Mouse (Mus musculus) hindbrain, embryonic 12.5 days (tissue): ENCODE measurements around the gene Cops3. TPM values are rescaled to one million over a fixed set of nuclear protein-coding genes. Genes with fewer than 3 reads are reported as not detected.

Experiments used
- ATAC-seq: fragments of 200-750 bp; cut with Nextera tagmentation; 2 replicates; pipeline ENCODE4 v1.8.0; 2017; ENCODE audit warnings: moderate TSS enrichment; ENCODE audit not compliant: low FRiP score
- H3K27ac ChIP-seq: fragments of 300-500 bp; sonication (generic); 2 replicates; pipeline ENCODE4 v1.5.1; 2016; ENCODE audit warnings: mild to moderate bottlenecking
- H3K27me3 ChIP-seq: fragments of 300-500 bp; sonication (generic); 2 replicates; pipeline ENCODE4 v1.6.1; 2016; ENCODE audit warnings: mild to moderate bottlenecking
- H3K36me3 ChIP-seq: fragments of 300-500 bp; sonication (generic); 2 replicates; pipeline ENCODE4 v1.6.1; 2016; ENCODE audit warnings: mild to moderate bottlenecking
- H3K4me1 ChIP-seq: fragments of 300-500 bp; sonication (generic); 2 replicates; pipeline ENCODE4 v1.6.1; 2016
- H3K4me2 ChIP-seq: fragments of 300-500 bp; sonication (generic); replicated peaks from 2 replicates; pipeline ENCODE4 v1.6.1; 2016; ENCODE audit warnings: mild to moderate bottlenecking
- H3K4me3 ChIP-seq: fragments of 300-500 bp; sonication (generic); 2 replicates; pipeline ENCODE4 v1.5.1; 2016; ENCODE audit warnings: mild to moderate bottlenecking
- H3K9ac ChIP-seq: fragments of 300-500 bp; sonication (generic); 2 replicates; pipeline ENCODE4 v1.6.1; 2016; ENCODE audit warnings: mild to moderate bottlenecking, moderate library complexity
- H3K9me3 ChIP-seq: fragments of 300-500 bp; sonication (generic); replicated peaks from 2 replicates; pipeline ENCODE4 v1.6.1; 2016; ENCODE audit warnings: mild to moderate bottlenecking
- WGBS: fragments of 180-500 bp; shearing (Covaris S2); methylation state at CpG from one replicate; pipeline ENCODE4 v1.1.7; 2016; 5-methylcytosine and 5-hydroxymethylcytosine counted together
- polyA plus RNA-seq: library from polyadenylated mRNA; unstranded; fragments of >200 nt; fragmentation: Nextera tagmentation; extraction: Ambion mirVana; gene quantifications from 2 replicates; pipeline ENCODE4 v1.2.1, GENCODE M21; 2016

Gene Cops3
- polyA plus RNA-seq, 1 experiment from 2014 or later: 207 TPM

GRCm38 (mm10) chr11:59770753-59771152 lies 68.9 kb downstream of the Cops3 start:
- Histone ChIP-seq H3K9ac (no peak overlapping the region), H3K27me3 (no peaks in the 10 kb centered on the region), H3K36me3 (peaks cover 95% of the 10 kb centered on the region), H3K4me3 (no peak overlapping the region), H3K4me1 (no peaks in the 10 kb centered on the region), H3K4me2 (no peak overlapping the region), H3K27ac (no peak overlapping the region), H3K9me3 (no peaks in the 10 kb centered on the region)
- 89% methylated on average over 7 of the region's 7 CpGs for WGBS
- ATAC-seq: no peak

DNA sequence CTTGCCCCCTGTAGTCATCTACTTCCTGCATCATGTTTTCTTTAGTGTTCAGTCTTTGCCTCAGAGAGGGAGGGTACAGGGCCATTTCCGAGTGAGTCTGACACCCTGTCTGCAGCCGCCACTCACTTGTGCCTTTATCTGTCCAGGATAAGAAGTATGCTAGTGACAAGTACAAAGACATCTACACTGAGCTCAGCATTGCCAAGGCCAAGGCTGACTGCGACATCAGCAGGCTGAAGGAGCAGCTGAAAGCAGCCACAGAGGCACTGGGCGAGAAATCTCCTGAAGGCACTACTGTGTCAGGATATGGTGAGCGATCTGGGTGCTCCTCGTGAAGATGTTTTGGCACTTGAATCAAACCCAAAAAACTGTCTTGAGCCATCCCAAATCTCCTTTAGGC lies 69.9 kb downstream of the Cops3 start:
- no peak for ATAC-seq
- no peak overlapping the region for H3K4me2 ChIP-seq
- no peak overlapping the region for H3K4me3 ChIP-seq
- H3K9ac ChIP-seq: no peak overlapping the region
- peaks cover 96% of the 10 kb centered on the region for H3K36me3 ChIP-seq
- H3K4me1 ChIP-seq: no peaks in the 10 kb centered on the region
- no peaks in the 10 kb centered on the region for H3K27me3 ChIP-seq
- WGBS: 90% methylated on average over 6 of the region's 6 CpGs
- no peak overlapping the region for H3K27ac ChIP-seq
- H3K9me3 ChIP-seq: no peaks in the 10 kb centered on the region

DNA sequence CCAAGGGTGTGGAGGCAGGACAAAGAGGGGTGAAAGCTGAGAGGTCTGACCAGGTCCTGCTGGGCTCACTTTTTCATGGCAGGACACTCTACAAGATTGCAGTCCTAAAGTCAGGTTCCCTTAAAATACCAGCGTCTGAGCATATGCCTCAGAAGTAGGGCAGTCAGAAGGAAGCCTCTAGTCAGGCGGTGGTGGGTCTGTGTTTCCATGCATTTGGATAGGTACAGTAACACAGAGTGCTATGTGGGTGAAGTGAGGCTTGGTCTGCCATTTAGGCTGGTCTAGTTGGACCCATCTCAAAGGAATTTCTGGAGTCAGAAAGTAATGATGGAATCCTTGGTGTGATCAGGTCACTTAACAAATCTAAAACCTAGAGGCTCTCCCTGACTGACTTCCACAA lies 70.3 kb downstream of the Cops3 start:
- peaks cover 96% of the 10 kb centered on the region for H3K36me3 ChIP-seq
- H3K9ac ChIP-seq: no peak overlapping the region
- 86% methylated on average over 2 of the region's 2 CpGs for WGBS
- no peak overlapping the region for H3K27ac ChIP-seq
- no peaks in the 10 kb centered on the region for H3K27me3 ChIP-seq
- ATAC-seq: no peak
- H3K4me1 ChIP-seq: no peaks in the 10 kb centered on the region
- no peaks in the 10 kb centered on the region for H3K9me3 ChIP-seq
- no peak overlapping the region for H3K4me3 ChIP-seq
- no peak overlapping the region for H3K4me2 ChIP-seq

Other genes starting within 250 kb of the Cops3 start
- gene Olfr223, start 246.5 kb downstream of the Cops3 start, polyA plus RNA-seq: not detected in 2 replicates
- 104 and 113 TPM in 2 replicates for gene Mprip, start 178.5 kb downstream of the Cops3 start, polyA plus RNA-seq
- 1.2 and 1.5 TPM in 2 replicates for gene Pld6, start 52.2 kb downstream of the Cops3 start, polyA plus RNA-seq
- 34.1 and 36.2 TPM in 2 replicates for gene Flcn, start 29.8 kb downstream of the Cops3 start, polyA plus RNA-seq
- 44.1 and 47.7 TPM in 2 replicates for gene Nt5m, start 391 bp downstream of the Cops3 start, polyA plus RNA-seq
- 34.7 and 36.6 TPM in 2 replicates for gene Med9, start 108.4 kb upstream of the Cops3 start, polyA plus RNA-seq
- gene Rasd1, start 125.1 kb upstream of the Cops3 start, polyA plus RNA-seq: 1.5 and 1.7 TPM in 2 replicates
- gene Pemt, start 206.7 kb upstream of the Cops3 start, polyA plus RNA-seq: 5.7 and 7.1 TPM in 2 replicates